Mouse (Mus musculus): Measurements from ENCODE around the gene Acnat1. TPM values are rescaled to one million over a fixed set of nuclear protein-coding genes. Genes with fewer than 3 reads are reported as not detected.
A peak's percentile ranks its signal among the peaks of the same experiment; 100 is the strongest.
"Not testable (repeated sequence)": the region's sequence is repeated elsewhere in the genome, so short reads cannot be mapped to it uniquely, and the experiment has no call there.

Gene Acnat1
- polyA plus RNA-seq, 1 experiment, result 0.82 TPM

DNA sequence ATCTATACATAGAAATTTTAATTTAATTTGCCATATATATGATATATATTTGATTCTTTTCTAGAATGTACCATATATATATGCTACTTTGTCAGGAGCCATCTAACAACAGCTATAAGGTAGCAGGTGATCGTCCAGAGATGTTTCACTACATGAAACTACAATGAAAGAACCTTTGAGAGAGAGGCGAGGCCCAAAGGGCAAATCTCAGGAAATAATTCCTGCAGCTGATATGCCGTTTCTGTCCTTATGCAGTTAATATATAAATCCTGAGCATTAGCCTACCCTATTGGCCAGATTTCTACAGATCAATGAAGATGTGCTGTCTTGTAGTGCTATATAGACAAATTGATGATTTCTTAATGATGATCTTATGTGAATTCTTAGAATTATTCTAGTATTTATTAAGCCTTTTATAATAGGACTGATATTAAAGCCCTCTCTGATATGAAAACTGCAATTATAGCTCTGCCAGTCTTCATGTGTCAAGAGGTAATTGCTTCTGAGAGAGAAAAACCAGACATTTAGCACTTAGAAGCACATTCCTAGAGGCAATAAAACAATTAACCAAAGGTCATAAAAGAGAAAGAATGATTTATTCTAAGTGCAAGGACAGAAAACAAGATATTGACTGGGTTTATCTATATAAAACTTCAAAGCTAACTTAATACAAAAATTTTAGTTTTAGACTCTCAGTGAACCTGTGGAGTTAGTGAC, 4.1 kb downstream of the Acnat1 start:
- Histone ChIP-seq H3K27me3 (ENCODE audit: control insufficient read depth, insufficient read depth, low read length, poor library complexity, severe bottlenecking) (no peaks in the 10 kb centered on the region), H3K4me3 (ENCODE audit: low read depth, low read length) (no peak overlapping the region), H3K9me3 (replicated peaks; ENCODE audit: control insufficient read depth, insufficient read depth, low read length, poor library complexity, severe bottlenecking) (no peaks in the 10 kb centered on the region), H3K36me3 (ENCODE audit: control insufficient read depth, insufficient read depth, low read length, poor library complexity, severe bottlenecking) (no peaks in the 10 kb centered on the region), H3K4me1 (ENCODE audit: control insufficient read depth, insufficient read depth, low read length) (no peaks in the 10 kb centered on the region), H3K9ac (ENCODE audit: low read depth, poor library complexity, severe bottlenecking) (no peak overlapping the region), H3K27ac (ENCODE audit: insufficient read depth, low read length) (no peak overlapping the region)
- TF ChIP-seq EP300 (IDR thresholded peaks at IDR 0.05; ENCODE audit: insufficient read depth, low read depth, low read length), result no peak
- no peak for TF ChIP-seq CTCF (IDR thresholded peaks at IDR 0.05; ENCODE audit: low read depth, low read length)
- no peak for TF ChIP-seq POLR2A (IDR thresholded peaks at IDR 0.05; ENCODE audit: insufficient read depth, low read length)

DNA sequence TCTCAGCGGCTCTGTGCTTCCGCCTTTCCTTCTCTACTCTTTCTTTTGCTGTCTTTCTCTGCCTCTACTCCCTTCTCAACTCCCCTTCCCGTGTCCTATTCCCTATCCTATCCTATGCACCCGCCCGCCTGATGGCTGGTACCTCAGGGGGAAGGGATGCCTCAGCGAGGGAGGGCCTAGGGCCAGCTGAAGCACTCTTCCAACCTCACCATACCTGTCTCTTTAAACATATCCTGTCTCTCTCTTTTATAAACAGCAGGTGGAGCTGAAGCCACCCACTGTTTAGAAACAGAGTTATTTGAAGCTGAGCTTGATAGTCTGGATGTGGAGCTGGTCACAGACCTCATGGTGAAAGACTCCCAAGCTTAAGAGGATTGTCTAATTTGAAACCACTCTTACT, 6.4 kb downstream of the Acnat1 start:
- TF ChIP-seq CTCF (IDR thresholded peaks at IDR 0.05; ENCODE audit: low read depth, low read length) (no peak), EP300 (IDR thresholded peaks at IDR 0.05; ENCODE audit: insufficient read depth, low read depth, low read length) (no peak)
- no peaks in the 10 kb centered on the region for H3K9me3 ChIP-seq (replicated peaks; ENCODE audit: control insufficient read depth, insufficient read depth, low read length, poor library complexity, severe bottlenecking)
- H3K27me3 ChIP-seq (ENCODE audit: control insufficient read depth, insufficient read depth, low read length, poor library complexity, severe bottlenecking), result no peaks in the 10 kb centered on the region
- H3K27ac ChIP-seq (ENCODE audit: insufficient read depth, low read length), result no peak overlapping the region
- H3K4me3 ChIP-seq (ENCODE audit: low read depth, low read length), result peak overlapping the region; percentile 76
- no peak overlapping the region for H3K9ac ChIP-seq (ENCODE audit: low read depth, poor library complexity, severe bottlenecking)
- no peaks in the 10 kb centered on the region for H3K4me1 ChIP-seq (ENCODE audit: control insufficient read depth, insufficient read depth, low read length)
- H3K36me3 ChIP-seq (ENCODE audit: control insufficient read depth, insufficient read depth, low read length, poor library complexity, severe bottlenecking), result no peaks in the 10 kb centered on the region

DNA sequence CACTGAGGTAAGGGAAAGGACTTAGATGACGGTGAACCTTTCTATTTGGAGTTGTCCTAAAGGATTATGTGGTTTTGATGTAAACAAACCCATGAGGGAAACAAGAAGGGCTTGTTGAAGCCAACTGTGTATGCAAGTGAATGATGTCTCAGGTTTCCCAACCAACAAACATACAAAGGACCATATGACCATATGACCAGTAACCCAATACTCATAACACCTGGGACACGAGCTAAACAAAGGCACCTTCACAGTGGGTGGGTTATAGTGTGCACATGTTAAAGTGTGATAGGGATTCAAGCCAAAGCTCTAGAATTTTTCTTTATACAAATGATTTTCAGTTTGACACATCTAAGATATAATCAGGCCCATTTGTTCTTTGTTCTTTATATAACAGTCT, 17.5 kb downstream of the Acnat1 start:
- no peaks in the 10 kb centered on the region for H3K36me3 ChIP-seq (ENCODE audit: control insufficient read depth, insufficient read depth, low read length, poor library complexity, severe bottlenecking)

GRCm38 (mm10) chr4:49451848-49452551, 21.7 kb downstream of the Acnat1 start:
- TF ChIP-seq EP300 (IDR thresholded peaks at IDR 0.05; ENCODE audit: insufficient read depth, low read depth, low read length), result no peak
- no peak for TF ChIP-seq POLR2A (IDR thresholded peaks at IDR 0.05; ENCODE audit: insufficient read depth, low read length)
- TF ChIP-seq CTCF (IDR thresholded peaks at IDR 0.05; ENCODE audit: low read depth, low read length), result no peak
- Histone ChIP-seq H3K4me3 (ENCODE audit: low read depth, low read length) (no peak overlapping the region), H3K27me3 (ENCODE audit: control insufficient read depth, insufficient read depth, low read length, poor library complexity, severe bottlenecking) (no peaks in the 10 kb centered on the region), H3K27ac (ENCODE audit: insufficient read depth, low read length) (no peak overlapping the region), H3K36me3 (ENCODE audit: control insufficient read depth, insufficient read depth, low read length, poor library complexity, severe bottlenecking) (no peaks in the 10 kb centered on the region), H3K9me3 (replicated peaks; ENCODE audit: control insufficient read depth, insufficient read depth, low read length, poor library complexity, severe bottlenecking) (no peaks in the 10 kb centered on the region), H3K4me1 (ENCODE audit: control insufficient read depth, insufficient read depth, low read length) (no peaks in the 10 kb centered on the region), H3K9ac (ENCODE audit: low read depth, poor library complexity, severe bottlenecking) (no peak overlapping the region)

More for the DNA sequence above, 17.5 kb downstream of the Acnat1 start:
- H3K27me3 ChIP-seq (ENCODE audit: control insufficient read depth, insufficient read depth, low read length, poor library complexity, severe bottlenecking), result no peaks in the 10 kb centered on the region
- H3K4me1 ChIP-seq (ENCODE audit: control insufficient read depth, insufficient read depth, low read length), result no peaks in the 10 kb centered on the region
- H3K27ac ChIP-seq (ENCODE audit: insufficient read depth, low read length), result no peak overlapping the region
- no peak overlapping the region for H3K4me3 ChIP-seq (ENCODE audit: low read depth, low read length)
- H3K9ac ChIP-seq (ENCODE audit: low read depth, poor library complexity, severe bottlenecking), result no peak overlapping the region
- no peaks in the 10 kb centered on the region for H3K9me3 ChIP-seq (replicated peaks; ENCODE audit: control insufficient read depth, insufficient read depth, low read length, poor library complexity, severe bottlenecking)
- TF ChIP-seq EP300 (IDR thresholded peaks at IDR 0.05; ENCODE audit: insufficient read depth, low read depth, low read length) (no peak), CTCF (IDR thresholded peaks at IDR 0.05; ENCODE audit: low read depth, low read length) (no peak), POLR2A (IDR thresholded peaks at IDR 0.05; ENCODE audit: insufficient read depth, low read length) (no peak)

GRCm38 (mm10) chr4:49451133-49451847, 22.4 kb downstream of the Acnat1 start:
- H3K36me3 ChIP-seq (ENCODE audit: control insufficient read depth, insufficient read depth, low read length, poor library complexity, severe bottlenecking); H3K4me1 ChIP-seq (ENCODE audit: control insufficient read depth, insufficient read depth, low read length); H3K27ac ChIP-seq (ENCODE audit: insufficient read depth, low read length); H3K9ac ChIP-seq (ENCODE audit: low read depth, poor library complexity, severe bottlenecking); H3K27me3 ChIP-seq (ENCODE audit: control insufficient read depth, insufficient read depth, low read length, poor library complexity, severe bottlenecking); H3K9me3 ChIP-seq (replicated peaks; ENCODE audit: control insufficient read depth, insufficient read depth, low read length, poor library complexity, severe bottlenecking); H3K4me3 ChIP-seq (ENCODE audit: low read depth, low read length): not testable (repeated sequence)

- H3K27me3 ChIP-seq (ENCODE audit: control insufficient read depth, insufficient read depth, low read length, poor library complexity, severe bottlenecking); H3K4me1 ChIP-seq (ENCODE audit: control insufficient read depth, insufficient read depth, low read length); H3K36me3 ChIP-seq (ENCODE audit: control insufficient read depth, insufficient read depth, low read length, poor library complexity, severe bottlenecking); H3K27ac ChIP-seq (ENCODE audit: insufficient read depth, low read length); H3K9me3 ChIP-seq (replicated peaks; ENCODE audit: control insufficient read depth, insufficient read depth, low read length, poor library complexity, severe bottlenecking); H3K4me3 ChIP-seq (ENCODE audit: low read depth, low read length); H3K9ac ChIP-seq (ENCODE audit: low read depth, poor library complexity, severe bottlenecking): not testable (repeated sequence)
Observed at GRCm38 (mm10) chr4:49436968-49437367, 36.7 kb downstream of the Acnat1 start.

DNA sequence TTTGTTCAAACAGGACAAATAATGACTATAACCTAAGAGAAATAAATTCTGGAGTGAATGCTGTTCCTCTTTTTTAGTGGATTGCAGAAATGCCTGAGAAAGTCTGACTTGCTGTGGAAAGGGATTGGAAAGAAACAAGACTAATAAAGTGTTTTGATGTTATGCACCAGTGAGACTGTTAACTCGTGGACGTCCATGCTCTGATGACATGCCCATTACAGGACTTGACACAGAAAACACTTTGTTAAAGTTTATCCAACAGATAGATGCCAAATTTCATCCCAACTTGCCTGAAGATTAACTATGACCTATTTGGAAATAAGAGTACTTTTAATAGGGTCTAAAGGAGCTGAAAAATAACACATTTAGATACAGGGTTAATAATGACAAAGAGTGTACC, 63.6 kb downstream of the Acnat1 start:
- H3K4me1 ChIP-seq (ENCODE audit: control insufficient read depth, insufficient read depth, low read length); H3K9ac ChIP-seq (ENCODE audit: low read depth, poor library complexity, severe bottlenecking); H3K4me3 ChIP-seq (ENCODE audit: low read depth, low read length); H3K27me3 ChIP-seq (ENCODE audit: control insufficient read depth, insufficient read depth, low read length, poor library complexity, severe bottlenecking); H3K9me3 ChIP-seq (replicated peaks; ENCODE audit: control insufficient read depth, insufficient read depth, low read length, poor library complexity, severe bottlenecking); H3K27ac ChIP-seq (ENCODE audit: insufficient read depth, low read length); H3K36me3 ChIP-seq (ENCODE audit: control insufficient read depth, insufficient read depth, low read length, poor library complexity, severe bottlenecking): not testable (repeated sequence)

DNA sequence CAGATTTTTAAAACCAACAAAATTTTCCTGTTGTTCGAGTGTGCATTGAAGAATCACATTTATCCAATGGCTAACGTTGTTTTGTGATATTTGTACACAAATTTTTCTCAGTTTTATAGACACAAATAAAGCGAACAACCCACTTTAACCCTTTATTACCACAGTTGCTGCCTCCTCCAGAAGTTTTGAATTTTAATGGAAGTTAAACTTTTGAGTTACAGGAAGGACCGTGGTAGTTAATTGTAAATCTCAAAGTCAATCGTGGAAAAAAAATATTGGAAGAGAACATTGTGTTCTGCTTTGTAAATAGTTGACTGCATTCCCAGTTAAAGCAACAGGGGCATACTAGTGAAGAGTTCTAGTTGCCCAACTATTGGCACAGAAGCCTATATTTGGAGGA, 65.8 kb downstream of the Acnat1 start, which contains the start of gene Acnat2:
TSS of gene Acnat2 (minus strand) at position 195 of the 400 bp plus-strand sequence.
- H3K36me3 ChIP-seq (ENCODE audit: control insufficient read depth, insufficient read depth, low read length, poor library complexity, severe bottlenecking); H3K27ac ChIP-seq (ENCODE audit: insufficient read depth, low read length); H3K4me3 ChIP-seq (ENCODE audit: low read depth, low read length); H3K27me3 ChIP-seq (ENCODE audit: control insufficient read depth, insufficient read depth, low read length, poor library complexity, severe bottlenecking); H3K9ac ChIP-seq (ENCODE audit: low read depth, poor library complexity, severe bottlenecking); H3K4me1 ChIP-seq (ENCODE audit: control insufficient read depth, insufficient read depth, low read length); H3K9me3 ChIP-seq (replicated peaks; ENCODE audit: control insufficient read depth, insufficient read depth, low read length, poor library complexity, severe bottlenecking): not testable (repeated sequence)
